Mouse (Mus musculus) heart, embryonic 14.5 days (tissue): ENCODE results near the gene Slc28a2. TPM values are rescaled to one million over a fixed set of nuclear protein-coding genes. Genes with fewer than 3 reads are reported as not detected.
"Not testable (repeated sequence)": the region's sequence is repeated elsewhere in the genome, so short reads cannot be mapped to it uniquely, and the experiment has no call there.

Experiments used
- ATAC-seq: fragments of 200-750 bp; cut with Nextera tagmentation; 2 replicates; pipeline ENCODE4 v1.8.0; 2017; ENCODE audit warnings: low read depth, moderate TSS enrichment; ENCODE audit not compliant: insufficient number of reproducible peaks, insufficient read depth, low FRiP score
- H3K27ac ChIP-seq, 2 experiments: fragments of 200-500 bp in 1 of 2; fragments of 300-500 bp in 1 of 2; sonication (generic) in 1 of 2; replicated peaks in 1 of 2; 2 replicates each; pipeline ENCODE4 v1.5.1; 2012 to 2014; ENCODE audit warnings: low read depth in 2 of 2, low read length in 2 of 2, control low read depth in 1 of 2, mild to moderate bottlenecking in 1 of 2, mixed read lengths in 1 of 2; ENCODE audit not compliant: control insufficient read depth in 1 of 2, insufficient read depth in 1 of 2
- H3K27me3 ChIP-seq: fragments of 300-500 bp; sonication (generic); 2 replicates; pipeline ENCODE4 v1.6.1; 2014; ENCODE audit warnings: mild to moderate bottlenecking, low read length, control low read depth; ENCODE audit not compliant: control insufficient read depth, insufficient read depth
- H3K36me3 ChIP-seq: fragments of 300-500 bp; sonication (generic); 2 replicates; pipeline ENCODE4 v1.6.1; 2014; ENCODE audit warnings: mild to moderate bottlenecking, control low read depth, low read length, mixed read lengths; ENCODE audit not compliant: control insufficient read depth, insufficient read depth
- H3K4me1 ChIP-seq, 2 experiments: fragments of 200-500 bp in 1 of 2; fragments of 300-500 bp in 1 of 2; sonication (generic) in 1 of 2; 2 replicates each; pipeline ENCODE4 v1.6.1; 2012 to 2014; ENCODE audit warnings: low read length in 2 of 2, control low read depth in 1 of 2, mixed read lengths in 1 of 2; ENCODE audit not compliant: control insufficient read depth in 2 of 2, insufficient read depth in 2 of 2
- H3K4me2 ChIP-seq: fragments of 300-500 bp; sonication (generic); 2 replicates; pipeline ENCODE4 v1.6.1; 2014; ENCODE audit warnings: mild to moderate bottlenecking, low read length
- H3K4me3 ChIP-seq, 2 experiments: fragments of 200-500 bp in 1 of 2; fragments of 300-500 bp in 1 of 2; sonication (generic) in 1 of 2; 2 replicates each; pipeline ENCODE4 v1.5.1; 2012 to 2014; ENCODE audit warnings: low read length in 2 of 2, mild to moderate bottlenecking in 2 of 2, control low read depth in 1 of 2, low read depth in 1 of 2, moderate library complexity in 1 of 2; ENCODE audit not compliant: control insufficient read depth in 1 of 2, insufficient read depth in 1 of 2
- H3K9ac ChIP-seq: fragments of 300-500 bp; sonication (generic); 2 replicates; pipeline ENCODE4 v1.6.1; 2014; ENCODE audit warnings: mild to moderate bottlenecking, low read length
- H3K9me3 ChIP-seq: fragments of 300-500 bp; sonication (generic); 2 replicates; pipeline ENCODE4 v1.6.1; 2016; ENCODE audit warnings: low read length, control low read depth; ENCODE audit not compliant: control insufficient read depth
- WGBS: fragments of 180-500 bp; shearing (Covaris S2); extraction: QIAGEN DNeasy Blood & Tissue Kit; methylation state at CpG from one replicate; pipeline ENCODE4 v1.1.7; 2014; 5-methylcytosine and 5-hydroxymethylcytosine counted together
- polyA plus RNA-seq: library from polyadenylated mRNA; unstranded; fragments of >200 nt; fragmentation: Nextera tagmentation; extraction: Ambion mirVana; gene quantifications from 2 replicates; pipeline ENCODE4 v1.2.1, GENCODE M21; 2014

The Slc28a2 gene
- polyA plus RNA-seq, 1 experiment from 2014 or later, result 0.47 TPM

GRCm38 (mm10) chr2:122382121-122382520 lies 44.2 kb upstream of the Slc28a2 start:
- 69% methylated on average over 6 of the region's 6 CpGs for WGBS
- Histone ChIP-seq H3K9me3 (no peaks in the 10 kb centered on the region), H3K4me1 (peaks cover 4 to 9% of the 10 kb centered on the region in 2 experiments), H3K4me3 (no peak overlapping the region), H3K27ac (no peak overlapping the region), H3K4me2 (no peak overlapping the region), H3K9ac (no peak overlapping the region), H3K36me3 (no peaks in the 10 kb centered on the region), H3K27me3 (no peaks in the 10 kb centered on the region)
- ATAC-seq, result no peak

- no peak for ATAC-seq
- no peaks in the 10 kb centered on the region for H3K36me3 ChIP-seq
Observed at GRCm38 (mm10) chr2:122385095-122385494, 41.2 kb upstream of the Slc28a2 start.

GRCm38 (mm10) chr2:122387135-122387534 lies 39.1 kb upstream of the Slc28a2 start:
- H3K27ac ChIP-seq, H3K27me3 ChIP-seq, ATAC-seq, H3K9ac ChIP-seq, H3K4me3 ChIP-seq, H3K4me2 ChIP-seq, H3K4me1 ChIP-seq, H3K36me3 ChIP-seq, H3K9me3 ChIP-seq: not testable (repeated sequence)
- WGBS, result 93% methylated on average over 3 of the region's 3 CpGs

More at GRCm38 (mm10) chr2:122385095-122385494, 41.2 kb upstream of the Slc28a2 start:
- no peak overlapping the region for H3K27ac ChIP-seq
- 39% methylated on average over 3 of the region's 3 CpGs for WGBS
- H3K9ac ChIP-seq, result no peak overlapping the region
- H3K4me1 ChIP-seq, result peaks cover 4 to 6% of the 10 kb centered on the region in 2 experiments
- no peak overlapping the region for H3K4me3 ChIP-seq
- no peaks in the 10 kb centered on the region for H3K9me3 ChIP-seq
- H3K27me3 ChIP-seq, result no peaks in the 10 kb centered on the region
- no peak overlapping the region for H3K4me2 ChIP-seq

- no peak overlapping the region for H3K4me2 ChIP-seq
- 68% methylated on average over 1 of the region's 1 CpGs for WGBS
Observed at GRCm38 (mm10) chr2:122396150-122396549, 30.1 kb upstream of the Slc28a2 start.

GRCm38 (mm10) chr2:122407607-122408006 lies 18.7 kb upstream of the Slc28a2 start:
- Histone ChIP-seq H3K4me1 (no peaks in the 10 kb centered on the region), H3K27me3 (no peaks in the 10 kb centered on the region), H3K4me2 (no peak overlapping the region), H3K9ac (no peak overlapping the region), H3K36me3 (no peaks in the 10 kb centered on the region), H3K9me3 (no peaks in the 10 kb centered on the region), H3K4me3 (no peak overlapping the region), H3K27ac (no peak overlapping the region)
- WGBS, result 85% methylated on average over 2 of the region's 2 CpGs
- no peak for ATAC-seq

More at GRCm38 (mm10) chr2:122396150-122396549, 30.1 kb upstream of the Slc28a2 start:
- Histone ChIP-seq H3K27ac (no peak overlapping the region), H3K27me3 (no peaks in the 10 kb centered on the region), H3K36me3 (no peaks in the 10 kb centered on the region), H3K4me1 (no peaks in the 10 kb centered on the region), H3K4me3 (no peak overlapping the region), H3K9me3 (no peaks in the 10 kb centered on the region), H3K9ac (no peak overlapping the region)
- no peak for ATAC-seq

GRCm38 (mm10) chr2:122408928-122409327 lies 17.3 kb upstream of the Slc28a2 start:
- Histone ChIP-seq H3K27ac (no peak overlapping the region), H3K9me3 (no peaks in the 10 kb centered on the region), H3K4me2 (no peak overlapping the region), H3K9ac (no peak overlapping the region), H3K4me1 (no peaks in the 10 kb centered on the region), H3K4me3 (no peak overlapping the region), H3K27me3 (no peaks in the 10 kb centered on the region), H3K36me3 (no peaks in the 10 kb centered on the region)
- no peak for ATAC-seq
- WGBS, result 79% methylated on average over 7 of the region's 7 CpGs

GRCm38 (mm10) chr2:122426645-122427044 lies 368 bp downstream of the Slc28a2 start:
- not testable (repeated sequence) for H3K27ac ChIP-seq, H3K4me2 ChIP-seq, H3K4me1 ChIP-seq, H3K36me3 ChIP-seq, H3K4me3 ChIP-seq, ATAC-seq, H3K9ac ChIP-seq, H3K9me3 ChIP-seq, H3K27me3 ChIP-seq
- 75% methylated on average over 2 of the region's 2 CpGs for WGBS

GRCm38 (mm10) chr2:122438706-122439482 lies 12.6 kb downstream of the Slc28a2 start:
- not testable (repeated sequence) for H3K4me1 ChIP-seq, H3K27me3 ChIP-seq, H3K9me3 ChIP-seq, H3K27ac ChIP-seq, ATAC-seq, H3K4me2 ChIP-seq, H3K9ac ChIP-seq, H3K4me3 ChIP-seq, H3K36me3 ChIP-seq
- 49% methylated on average over 5 of the region's 5 CpGs for WGBS
